Mouse (Mus musculus): ENCODE measurements around the gene Tuft1. TPM values are rescaled to one million over a fixed set of nuclear protein-coding genes. Genes with fewer than 3 reads are reported as not detected.
"Not testable (repeated sequence)": the region's sequence is repeated elsewhere in the genome, so short reads cannot be mapped to it uniquely, and the experiment has no call there.

Gene Tuft1
- total and polyA plus RNA-seq, 3 experiments: 4.0 to 7.4 (median 7.2) TPM

DNA sequence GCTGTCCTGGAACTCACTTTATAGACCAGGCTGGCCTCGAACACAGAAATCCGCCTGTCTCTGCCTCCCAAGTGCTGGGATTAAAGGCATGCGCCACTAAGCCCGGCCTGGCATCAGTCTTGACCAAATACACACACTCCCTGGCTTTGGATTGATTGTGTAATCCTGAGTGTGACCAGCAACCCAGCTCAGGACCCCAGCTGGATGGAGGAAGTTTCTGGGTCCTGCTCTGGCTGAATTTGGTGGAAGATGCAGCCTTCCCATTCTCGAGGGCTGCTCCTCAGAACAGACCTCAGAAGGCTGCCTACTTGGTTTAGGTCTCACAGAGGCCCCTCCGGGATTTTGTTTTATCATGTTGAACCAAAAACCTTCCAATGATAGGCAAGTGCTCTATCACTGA is 36.9 kb upstream of the Tuft1 start:
- H3K4me2 ChIP-seq (ENCODE audit: insufficient read depth, low read depth, poor library complexity, severe bottlenecking); H3K9me3 ChIP-seq (replicated peaks; ENCODE audit: low read length); dilution Hi-C loops (cut with MboI; ENCODE audit: extremely low pct_ligation_motif_present, extremely low pct_unique_long_range_greater_than_20kb, low sequenced_read_pairs); H3K27me3 ChIP-seq (replicated peaks); H3K36me3 ChIP-seq (replicated peaks in 1 of 2; ENCODE audit: control insufficient read depth in 1 of 2, insufficient read depth in 1 of 2, low read length in 1 of 2); H3K9ac ChIP-seq (ENCODE audit: insufficient read depth, low read depth); H3K4me1 ChIP-seq (ENCODE audit: control insufficient read depth in 1 of 2, insufficient read depth in 2 of 2); H3K79me2 ChIP-seq (replicated peaks; ENCODE audit: control insufficient read depth, extremely low read depth, insufficient read depth, poor library complexity, severe bottlenecking); in situ Hi-C loops (cut with MboI; ENCODE audit: low pct_ligation_motif_present, low pct_unique_long_range_greater_than_20kb, low sequenced_read_pairs); H3K4me3 ChIP-seq (replicated peaks in 1 of 3; ENCODE audit: low read depth in 2 of 3, low read length in 2 of 3, poor library complexity in 1 of 3); H3K27ac ChIP-seq (ENCODE audit: insufficient read depth, low read depth); DNase-seq (ENCODE audit: extremely low read depth): not testable (repeated sequence)

DNA sequence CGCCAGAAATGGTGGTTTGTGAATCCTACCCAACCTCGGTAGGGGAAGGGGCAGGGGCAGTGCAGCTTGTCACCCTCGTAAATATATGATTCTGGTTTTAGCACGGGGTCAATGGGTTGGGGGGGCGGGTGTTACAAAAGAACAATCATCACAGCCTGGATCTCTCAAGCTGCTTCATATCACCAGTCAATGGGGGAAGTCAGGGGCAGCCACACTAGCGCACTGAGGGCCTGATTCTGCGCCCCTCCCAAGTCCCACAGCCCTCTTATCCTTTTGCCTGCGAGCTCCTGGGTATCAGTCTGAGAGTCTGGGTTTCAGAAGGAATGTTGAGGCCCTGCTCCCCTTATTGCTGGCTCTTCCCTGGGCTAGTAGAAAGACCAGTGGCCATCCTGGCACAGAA is 35.2 kb upstream of the Tuft1 start:
- H3K4me1 ChIP-seq (ENCODE audit: control insufficient read depth in 1 of 2, insufficient read depth in 2 of 2); H3K27me3 ChIP-seq (replicated peaks); H3K4me2 ChIP-seq (ENCODE audit: insufficient read depth, low read depth, poor library complexity, severe bottlenecking); H3K27ac ChIP-seq (ENCODE audit: insufficient read depth, low read depth); H3K4me3 ChIP-seq (replicated peaks in 1 of 3; ENCODE audit: low read depth in 2 of 3, low read length in 2 of 3, poor library complexity in 1 of 3); H3K9ac ChIP-seq (ENCODE audit: insufficient read depth, low read depth); H3K9me3 ChIP-seq (replicated peaks; ENCODE audit: low read length); H3K36me3 ChIP-seq (replicated peaks in 1 of 2; ENCODE audit: control insufficient read depth in 1 of 2, insufficient read depth in 1 of 2, low read length in 1 of 2); H3K79me2 ChIP-seq (replicated peaks; ENCODE audit: control insufficient read depth, extremely low read depth, insufficient read depth, poor library complexity, severe bottlenecking); in situ Hi-C loops (cut with MboI; ENCODE audit: low pct_ligation_motif_present, low pct_unique_long_range_greater_than_20kb, low sequenced_read_pairs); DNase-seq (ENCODE audit: extremely low read depth); dilution Hi-C loops (cut with MboI; ENCODE audit: extremely low pct_ligation_motif_present, extremely low pct_unique_long_range_greater_than_20kb, low sequenced_read_pairs): not testable (repeated sequence)

DNA sequence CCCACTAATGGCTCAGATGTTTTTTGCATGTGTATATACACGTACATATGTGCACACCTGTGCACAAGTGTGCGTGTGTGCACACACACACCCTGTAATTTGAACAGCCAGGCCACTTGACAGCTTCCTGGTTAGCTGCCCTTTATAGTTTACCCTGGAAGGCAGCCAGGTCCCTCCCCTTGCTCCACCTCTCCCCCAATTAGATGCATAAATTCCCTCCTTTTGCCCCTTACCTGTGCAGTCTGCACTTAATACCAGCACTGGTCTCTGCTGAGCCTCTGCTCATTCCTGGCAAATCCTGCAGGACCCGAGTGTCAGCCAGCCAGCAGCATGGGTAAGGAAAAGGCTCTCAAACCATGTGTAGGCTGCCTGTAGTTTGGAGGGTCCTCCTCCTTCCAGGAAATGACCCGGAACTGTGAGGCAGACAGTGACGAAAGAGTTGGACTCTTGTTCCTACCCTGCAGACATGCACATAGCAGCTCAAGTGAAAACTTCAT is 34.7 kb upstream of the Tuft1 start, which contains the start of gene Selenbp2:
Gene Selenbp2, plus strand, starts transcription at position 228 of the 497 bp plus-strand sequence.
- TF ChIP-seq MAX (IDR thresholded peaks at IDR 0.05; ENCODE audit: low read length) (no peak), NELFE (IDR thresholded peaks at IDR 0.05; ENCODE audit: low read depth, low read length) (no peak), MXI1 (IDR thresholded peaks at IDR 0.05; ENCODE audit: low read depth, low read length) (no peak), GABPA (IDR thresholded peaks at IDR 0.05; ENCODE audit: insufficient replicate concordance, low read depth, low read length) (no peak), MAFK (IDR thresholded peaks at IDR 0.05; ENCODE audit: insufficient replicate concordance, low read length) (no peak), POLR2A (IDR thresholded peaks at IDR 0.05; ENCODE audit: low read depth, low read length) (no peak), MYC (IDR thresholded peaks at IDR 0.05; ENCODE audit: low read depth, low read length) (no peak), POLR2AphosphoS2 (IDR thresholded peaks at IDR 0.05; ENCODE audit: low read depth, low read length) (no peak), UBTF (IDR thresholded peaks at IDR 0.05; ENCODE audit: low read depth, low read length) (no peak), MEF2A (IDR thresholded peaks at IDR 0.05; ENCODE audit: borderline replicate concordance, low read depth, low read length) (no peak), PAX5 (IDR thresholded peaks at IDR 0.05; ENCODE audit: low read length) (no peak), IRF4 (IDR thresholded peaks at IDR 0.05; ENCODE audit: low read depth, low read length) (no peak), KAT2A (IDR thresholded peaks at IDR 0.05; ENCODE audit: insufficient replicate concordance, low read length) (no peak)
- Histone ChIP-seq H3K27ac (ENCODE audit: insufficient read depth, low read depth) (no peak within 1 kb of the TSS), H3K4me1 (ENCODE audit: control insufficient read depth in 1 of 2, insufficient read depth in 2 of 2) (no peaks in the 10 kb centered on the region), H3K79me2 (replicated peaks; ENCODE audit: control insufficient read depth, extremely low read depth, insufficient read depth, poor library complexity, severe bottlenecking) (no peaks in the 10 kb centered on the region), H3K36me3 (replicated peaks in 1 of 2; ENCODE audit: control insufficient read depth in 1 of 2, insufficient read depth in 1 of 2, low read length in 1 of 2) (no peaks in the 10 kb centered on the region), H3K4me3 (replicated peaks in 1 of 3; ENCODE audit: low read depth in 2 of 3, low read length in 2 of 3, poor library complexity in 1 of 3) (no peak within 1 kb of the TSS), H3K9me3 (replicated peaks; ENCODE audit: low read length) (no peaks in the 10 kb centered on the region), H3K4me2 (ENCODE audit: insufficient read depth, low read depth, poor library complexity, severe bottlenecking) (no peak within 1 kb of the TSS), H3K27me3 (replicated peaks) (no peaks in the 10 kb centered on the region), H3K9ac (ENCODE audit: insufficient read depth, low read depth) (no peak within 1 kb of the TSS)
- in situ Hi-C loops (cut with MboI; ENCODE audit: low pct_ligation_motif_present, low pct_unique_long_range_greater_than_20kb, low sequenced_read_pairs) (no loop called here), dilution Hi-C loops (cut with MboI; ENCODE audit: extremely low pct_ligation_motif_present, extremely low pct_unique_long_range_greater_than_20kb, low sequenced_read_pairs) (no loop called here)
- no peak for DNase-seq (ENCODE audit: extremely low read depth)

DNA sequence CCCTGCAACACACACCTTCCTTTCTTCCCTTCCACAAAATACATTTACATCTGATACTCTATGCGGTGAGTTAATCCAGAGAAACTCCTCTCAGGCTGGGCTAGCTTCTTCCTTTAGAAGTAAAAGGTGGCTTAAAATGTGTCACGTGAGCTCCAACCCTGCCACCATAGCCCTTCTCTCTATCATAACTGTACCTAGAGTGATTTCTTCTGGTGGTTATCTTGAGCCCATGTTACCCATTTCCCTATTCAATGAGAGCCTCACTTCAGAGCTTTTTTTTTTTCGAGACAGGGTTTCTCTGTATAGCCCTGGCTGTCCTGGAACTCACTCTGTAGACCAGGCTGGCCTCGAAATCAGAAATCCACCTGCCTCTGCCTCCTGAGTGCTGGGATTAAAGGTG is 33.0 kb upstream of the Tuft1 start:
- H3K36me3 ChIP-seq (replicated peaks in 1 of 2; ENCODE audit: control insufficient read depth in 1 of 2, insufficient read depth in 1 of 2, low read length in 1 of 2); H3K9me3 ChIP-seq (replicated peaks; ENCODE audit: low read length); H3K9ac ChIP-seq (ENCODE audit: insufficient read depth, low read depth); dilution Hi-C loops (cut with MboI; ENCODE audit: extremely low pct_ligation_motif_present, extremely low pct_unique_long_range_greater_than_20kb, low sequenced_read_pairs); H3K4me1 ChIP-seq (ENCODE audit: control insufficient read depth in 1 of 2, insufficient read depth in 2 of 2); H3K79me2 ChIP-seq (replicated peaks; ENCODE audit: control insufficient read depth, extremely low read depth, insufficient read depth, poor library complexity, severe bottlenecking); H3K27ac ChIP-seq (ENCODE audit: insufficient read depth, low read depth); H3K4me3 ChIP-seq (replicated peaks in 1 of 3; ENCODE audit: low read depth in 2 of 3, low read length in 2 of 3, poor library complexity in 1 of 3); in situ Hi-C loops (cut with MboI; ENCODE audit: low pct_ligation_motif_present, low pct_unique_long_range_greater_than_20kb, low sequenced_read_pairs); H3K27me3 ChIP-seq (replicated peaks); DNase-seq (ENCODE audit: extremely low read depth); H3K4me2 ChIP-seq (ENCODE audit: insufficient read depth, low read depth, poor library complexity, severe bottlenecking): not testable (repeated sequence)
